Comparison of ENCODE assay signal across 8 mouse cellular contexts in the genomic region with DNA sequence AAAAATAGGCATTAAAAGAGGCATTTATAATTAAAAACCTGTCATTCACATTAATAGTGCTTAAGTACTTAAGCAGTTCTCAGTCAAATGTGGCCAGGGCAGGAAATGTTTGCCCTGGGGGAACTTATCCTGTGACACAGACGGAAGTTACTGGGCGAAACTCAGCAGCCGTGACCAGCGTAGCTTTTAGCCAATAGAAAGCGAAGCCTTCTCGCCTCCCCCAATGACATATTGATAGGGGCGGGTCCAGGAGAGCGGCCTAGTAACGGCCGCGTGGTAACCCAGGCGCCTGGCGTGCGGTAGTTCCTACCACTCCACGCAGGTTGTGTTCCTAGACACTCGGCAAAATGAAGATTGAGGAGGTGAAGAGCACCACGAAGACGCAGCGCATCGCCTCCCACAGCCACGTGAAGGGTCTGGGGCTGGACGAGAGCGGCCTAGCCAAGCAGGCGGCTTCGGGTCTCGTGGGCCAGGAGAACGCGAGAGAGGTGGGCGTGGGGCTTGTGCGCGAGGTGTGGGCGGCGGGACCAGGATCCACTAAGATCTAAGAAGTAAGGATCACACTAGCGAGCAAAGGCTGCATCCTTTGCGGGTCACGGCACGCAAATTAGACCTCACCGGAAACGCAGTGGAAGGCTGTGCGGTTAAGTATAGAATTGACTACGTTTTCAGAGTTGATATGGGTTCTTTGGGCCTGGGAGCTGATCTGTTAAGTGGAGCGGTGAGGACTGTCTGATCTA. TPM values are rescaled to one million over a fixed set of nuclear protein-coding genes. Genes with fewer than 3 reads are reported as not detected.
DNase-seq lines count a peak whose midpoint lies in the region; ATAC-seq lines count a peak whose summit lies in the region.

Gene Ruvbl1 (plus strand): TSS at position 229 of the 740 bp plus-strand sequence.

- H3K27ac ChIP-seq in hindbrain, embryonic 11.5 days (ENCODE audit: low read depth, low read length) = no peak within 1 kb of the TSS

- peaks cover 7% of the 10 kb centered on the region for H3K36me3 ChIP-seq in hindbrain, embryonic 11.5 days (ENCODE audit: control insufficient read depth, insufficient read depth, low read length)

- peak; percentile 99 for ATAC-seq in hindbrain, embryonic 11.5 days (ENCODE audit: low FRiP score)

- DNase-seq in Muller cell, postnatal 12 days (ENCODE audit: inconsistent ontology term) = peak; percentile 92
- DNase-seq in cerebellum, adult 9-11 months = peak; percentile 94
- DNase-seq in frontal cortex, adult 2 months (ENCODE audit: extremely low spot score in 1 of 2, low spot score in 1 of 2) = peak; percentile 92 to 94
- peak; percentile 92 for DNase-seq in hindbrain, embryonic 11.5 days (ENCODE audit: low spot score)
- peak; percentile 89 to 91 for DNase-seq in layer of hippocampus, postnatal 10 days (ENCODE audit: low spot score in 2 of 2)
- peak; percentile 97 for DNase-seq in lung, postnatal 10 days
- DNase-seq in ovary, postnatal 36 days (ENCODE audit: low spot score) = peak; percentile 85
- DNase-seq in thymus, postnatal 25 days = peak; percentile 91

- peaks cover 5% of the 10 kb centered on the region; the same call in 1 of the 2 replicates for H3K4me1 ChIP-seq in hindbrain, embryonic 11.5 days (replicated peaks; ENCODE audit: control insufficient read depth, insufficient read depth, low read length)

- under 1% methylated on average over 35 of the region's 42 CpGs for WGBS in hindbrain, embryonic 11.5 days

- peak within 1 kb of the TSS; percentile 55 for H3K4me2 ChIP-seq in hindbrain, embryonic 11.5 days (replicated peaks; ENCODE audit: low read depth, low read length)

- peak within 1 kb of the TSS; percentile 71 for H3K9ac ChIP-seq in hindbrain, embryonic 11.5 days (ENCODE audit: low read depth, low read length)

- no peaks in the 10 kb centered on the region for H3K9me3 ChIP-seq in hindbrain, embryonic 11.5 days (ENCODE audit: control insufficient read depth, low read length)

- H3K4me3 ChIP-seq in hindbrain, embryonic 11.5 days (ENCODE audit: low read depth, low read length) = peak within 1 kb of the TSS; percentile 77

- H3K27me3 ChIP-seq in hindbrain, embryonic 11.5 days (ENCODE audit: control insufficient read depth, insufficient read depth, low read length) = no peaks in the 10 kb centered on the region

RNA-seq across cellular contexts. Expression of gene Ruvbl1, which starts in this region (rescaled TPM):
- polyA plus RNA-seq in frontal cortex, adult 2 months (2012; rRNA removed) = 46.2 and 48.2 TPM in 2 replicates
- 149 and 163 TPM in 2 replicates for polyA plus RNA-seq in hindbrain, embryonic 11.5 days (2014; fragmentation: Nextera tagmentation; extraction: Ambion mirVana)
- 10 to 100 TPM; 37.4 to 38.9 TPM for total RNA-seq in layer of hippocampus, postnatal 10 days (2021)
